10 mouse cellular contexts compared by ENCODE assay signal in genomic region chr17:52603411-52603810, GRCm38 (mm10). TPM values are rescaled to one million over a fixed set of nuclear protein-coding genes. Genes with fewer than 3 reads are reported as not detected.
A peak's percentile ranks its signal among the peaks of the same experiment; 100 is the strongest.
DNase-seq lines count a peak whose midpoint lies in the region; ATAC-seq and TF ChIP-seq lines count a peak whose summit lies in the region.
"Had no signal": no experiment of that assay in that cellular context is flagged by ENCODE, and none has a peak within 500 bp of the region (broad histone marks: within the 10 kb centered on the region; RNA-seq: fewer than 3 reads in every experiment).

No protein-coding gene starts in this region.

- H3K9ac ChIP-seq in embryonic facial prominence, embryonic 12.5 days: no peak overlapping the region
- H3K9ac ChIP-seq in hindbrain, embryonic 16.5 days (ENCODE audit: low read depth, low read length): peak overlapping the region; percentile 93; the same call in 1 of the 2 replicates
- no peak overlapping the region for H3K9ac ChIP-seq in neural tube, embryonic 11.5 days (ENCODE audit: low read length)

- intact Hi-C loops in left cerebral cortex, postnatal 14 days (cut with DNase I): no loop called here

- H3K4me3 ChIP-seq in embryonic facial prominence, embryonic 12.5 days: no peak overlapping the region
- peak overlapping the region; percentile 76 for H3K4me3 ChIP-seq in hindbrain, embryonic 16.5 days (ENCODE audit: low read length)
- H3K4me3 ChIP-seq in neural tube, embryonic 11.5 days (ENCODE audit: low read depth, low read length): peak overlapping the region; percentile 46; the same call in 1 of the 2 replicates
- H3K4me3 ChIP-seq in layer of hippocampus, adult 2 months: no peak overlapping the region

- no peak for TF ChIP-seq CTCF in layer of hippocampus, adult 2 months (conservative IDR thresholded peaks at IDR 0.05)

- peaks cover 5% of the 10 kb centered on the region; the same call in 1 of the 2 replicates for H3K4me1 ChIP-seq in embryonic facial prominence, embryonic 12.5 days
- no peaks in the 10 kb centered on the region for H3K4me1 ChIP-seq in hindbrain, embryonic 16.5 days (ENCODE audit: control insufficient read depth, insufficient read depth, low read depth, low read length)
- no peaks in the 10 kb centered on the region for H3K4me1 ChIP-seq in neural tube, embryonic 11.5 days (ENCODE audit: control insufficient read depth, insufficient read depth, low read length)

- 7% methylated on average over 5 of the region's 5 CpGs for WGBS in embryonic facial prominence, embryonic 12.5 days
- 5% methylated on average over 5 of the region's 5 CpGs for WGBS in hindbrain, embryonic 16.5 days
- 9% methylated on average over 5 of the region's 5 CpGs for WGBS in neural tube, embryonic 11.5 days

- peak; percentile 58 for DNase-seq in ZHBTc4 (ENCODE audit: low read depth, low spot score)
- DNase-seq in neural tube, embryonic 11.5 days (ENCODE audit: low spot score): peak; percentile 30
- no peak for DNase-seq in left cerebral cortex, postnatal 14 days (ENCODE audit: low spot score in 2 of 2)
- DNase-seq in thymus, postnatal 14 days: no peak
- no peak for DNase-seq in layer of hippocampus, adult 2 months (ENCODE audit: low spot score in 2 of 2)
- DNase-seq: cerebellum, adult 18-20 months had no signal

- H3K36me3 ChIP-seq in embryonic facial prominence, embryonic 12.5 days: no peaks in the 10 kb centered on the region
- no peaks in the 10 kb centered on the region for H3K36me3 ChIP-seq in hindbrain, embryonic 16.5 days (ENCODE audit: control insufficient read depth, insufficient read depth, low read length)
- H3K36me3 ChIP-seq in neural tube, embryonic 11.5 days (ENCODE audit: control insufficient read depth, insufficient read depth, low read length): no peaks in the 10 kb centered on the region

- no peaks in the 10 kb centered on the region for H3K9me3 ChIP-seq in embryonic facial prominence, embryonic 12.5 days
- no peaks in the 10 kb centered on the region for H3K9me3 ChIP-seq in hindbrain, embryonic 16.5 days (ENCODE audit: control insufficient read depth, low read length)
- no peaks in the 10 kb centered on the region for H3K9me3 ChIP-seq in neural tube, embryonic 11.5 days (ENCODE audit: control insufficient read depth, low read length)

- 0 out of 2 replicates have a peak overlapping the region, but pooled peaks have one; percentile 57 for H3K4me2 ChIP-seq in embryonic facial prominence, embryonic 12.5 days (replicated peaks)
- H3K4me2 ChIP-seq in hindbrain, embryonic 16.5 days (ENCODE audit: low read length): peak overlapping the region; percentile 79
- H3K4me2 ChIP-seq in neural tube, embryonic 11.5 days (ENCODE audit: low read depth): peak overlapping the region; percentile 90

- peaks cover 36% of the 10 kb centered on the region for H3K27me3 ChIP-seq in embryonic facial prominence, embryonic 12.5 days
- H3K27me3 ChIP-seq in hindbrain, embryonic 16.5 days (replicated peaks; ENCODE audit: control insufficient read depth, insufficient read depth, low read length): no peaks in the 10 kb centered on the region
- peaks cover 6% of the 10 kb centered on the region; the same call in 1 of the 2 replicates for H3K27me3 ChIP-seq in neural tube, embryonic 11.5 days (ENCODE audit: control insufficient read depth, insufficient read depth, low read length)

- no peak for ATAC-seq in embryonic facial prominence, embryonic 12.5 days (ENCODE audit: insufficient number of reproducible peaks, insufficient read depth, low FRiP score, low TSS enrichment)
- no peak for ATAC-seq in hindbrain, embryonic 16.5 days
- ATAC-seq in neural tube, embryonic 11.5 days (ENCODE audit: insufficient read depth, low FRiP score, low TSS enrichment): no peak

- H3K27ac ChIP-seq in embryonic facial prominence, embryonic 12.5 days: no peak overlapping the region
- no peak overlapping the region for H3K27ac ChIP-seq in hindbrain, embryonic 16.5 days (ENCODE audit: low read depth, low read length)
- H3K27ac ChIP-seq in neural tube, embryonic 11.5 days (ENCODE audit: low read depth, low read length): no peak overlapping the region
- no peak overlapping the region for H3K27ac ChIP-seq in layer of hippocampus, adult 2 months
- H3K27ac ChIP-seq: macrophage had no signal

RNA-seq across cellular contexts. Expression of gene Kcnh8, which starts 0.9 kb away (rescaled TPM):
- polyA plus RNA-seq in embryonic facial prominence, embryonic 12.5 days (2016; fragmentation: Nextera tagmentation; extraction: Ambion mirVana): 0.85 and 0.88 TPM in 2 replicates
- 4.2 and 4.5 TPM in 2 replicates for polyA plus RNA-seq in hindbrain, embryonic 16.5 days (2015; fragmentation: Nextera tagmentation; extraction: Ambion mirVana)
- polyA plus RNA-seq in neural tube, embryonic 11.5 days (2014; fragmentation: Nextera tagmentation; extraction: Ambion mirVana): 1.9 and 3.2 TPM in 2 replicates
- 1 to 10 TPM in 1 of 2 experiments, under 1 TPM in 1; 0.87 to 1.2 TPM for total RNA-seq in left cerebral cortex, postnatal 14 days (2021)
- under 1 TPM; 0.33 to 0.56 TPM for total RNA-seq in layer of hippocampus, adult 2 months (2021)
- total RNA-seq: hematopoietic stem cell, adult 5-6 weeks had no signal
- polyA plus RNA-seq: macrophage had no signal

Comparison
In these comparisons a context has a peak if more than half of its experiments do, and no peak if none do; other contexts are left out.
1. DNase-seq: peak in ZHBTc4 (single experiment) and neural tube, embryonic 11.5 days (single experiment); none in left cerebral cortex, postnatal 14 days (0 of 2), thymus, postnatal 14 days (single experiment) and layer of hippocampus, adult 2 months (0 of 2).
2. H3K4me3 ChIP-seq: peak in hindbrain, embryonic 16.5 days (single experiment) and neural tube, embryonic 11.5 days (single experiment); none in embryonic facial prominence, embryonic 12.5 days (single experiment) and layer of hippocampus, adult 2 months (single experiment).
3. Peak in every context shown above with its lines, with median percentiles within 50 percentile points of each other: H3K4me2 ChIP-seq.